Mouse (Mus musculus) bone marrow, adult 2 months (tissue): ENCODE results near the gene Prkca.

Experiments used
- CTCF ChIP-seq: fragments of 200-500 bp; IDR thresholded peaks from 2 replicates; pipeline ENCODE4 v1.5.1; 2011; ENCODE audit warnings: low read length, control low read depth; ENCODE audit not compliant: control insufficient read depth, insufficient read depth
- POLR2A ChIP-seq: fragments of 200-500 bp; IDR thresholded peaks from 2 replicates; pipeline ENCODE4 v1.6.1; 2011; ENCODE audit warnings: low read depth, mild to moderate bottlenecking, control low read depth, low read length, borderline replicate concordance; ENCODE audit not compliant: control insufficient read depth

DNA sequence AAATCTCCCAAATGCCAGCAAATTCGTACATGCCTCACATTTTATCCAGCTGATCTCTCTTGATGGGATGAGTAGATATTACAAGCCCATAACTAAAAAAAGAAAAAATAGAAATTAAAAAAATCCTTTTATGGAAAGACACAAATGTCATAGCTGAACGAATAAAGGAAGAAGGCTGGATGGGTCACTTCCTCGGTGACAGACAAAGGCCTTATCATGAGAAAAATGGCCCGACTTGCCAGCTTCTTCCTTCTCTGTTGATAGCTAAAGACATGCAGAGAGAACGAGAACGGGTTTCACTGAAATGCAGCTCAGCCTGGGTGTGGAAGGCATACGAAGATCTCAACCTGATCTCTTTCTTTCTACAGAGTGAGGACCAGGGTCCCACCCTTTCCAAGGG is 23.2 kb downstream of the Prkca start:
- TF ChIP-seq CTCF (no peak), POLR2A (no peak)
